Mouse (Mus musculus): ENCODE measurements around the gene Acadm.

The Acadm gene

GRCm38 (mm10) chr3:153944335-153944990 lies at the start of gene Acadm:
Acadm (minus strand) TSS chr3:153944632.
- ChIA-PET POLR2A (interaction anchor here (0.5 to 39.1 kb wide), 46 partner anchors 9 to 858 kb away, joined by 3 to 945 read pairs (median 4); partner anchors contain the start of genes Rabggtb (in 4 of the 4), Msh4 (in 3 of the 4), Cryz (in 2 of the 4) and Tyw3 (in 2 of the 4)), CTCF (interaction anchor here in 2 of 4 experiments (0.6 to 1.9 kb wide), 5 partner anchors 15 to 40 kb away, joined by 3 to 8 read pairs (median 5); partner anchors contain the start of gene Rabggtb (in 1 of the 2))

GRCm38 (mm10) chr3:153984428-153985340 lies 40.3 kb upstream of the Acadm start:
- ChIA-PET CTCF (interaction anchor here (0.5 to 4.7 kb wide), 36 partner anchors 11 to 576 kb away, joined by 3 to 40 read pairs (median 3); partner anchors contain the start of genes Slc44a5 (in 3 of the 4) and Acadm (in 1 of the 4)), POLR2A (interaction anchor here in 3 of 4 experiments (0.5 to 1.6 kb wide), 11 partner anchors 9 to 612 kb away, joined by 3 to 5 read pairs (median 3); partner anchors contain the start of genes Acadm (in 1 of the 3), Rabggtb (in 1 of the 3) and Tyw3 (in 1 of the 3))

- POLR2A ChIA-PET: no interaction called here
- CTCF ChIA-PET: no interaction called here
These were observed 36.2 kb upstream of the Acadm start for GRCm38 (mm10) chr3:153980611-153981010.

- CTCF ChIA-PET: no interaction called here
- POLR2A ChIA-PET: no interaction called here
These were observed 31.4 kb upstream of the Acadm start for GRCm38 (mm10) chr3:153975791-153976190.

GRCm38 (mm10) chr3:153975060-153975459 lies 30.6 kb upstream of the Acadm start:
- CTCF ChIA-PET: no interaction called here
- POLR2A ChIA-PET: no interaction called here

- CTCF ChIA-PET: interaction anchor here in 3 of 4 experiments (0.7 to 2.1 kb wide), 7 partner anchors 10 to 252 kb away, joined by 3 to 5 read pairs (median 3); no protein-coding TSS in a partner anchor
These were observed 29.7 kb upstream of the Acadm start for GRCm38 (mm10) chr3:153973949-153974760.

GRCm38 (mm10) chr3:153973171-153973948 lies 28.9 kb upstream of the Acadm start, which contains the start of gene Slc44a5:
Slc44a5 (plus strand) TSS chr3:153973436.
- CTCF ChIA-PET: interaction anchor here in 3 of 4 experiments (0.7 to 2.1 kb wide), 7 partner anchors 11 to 253 kb away, joined by 3 to 5 read pairs (median 3); no protein-coding TSS in a partner anchor
- POLR2A ChIA-PET: interaction anchor here in 2 of 4 experiments (0.9 to 1.7 kb wide), 5 partner anchors 10 to 604 kb away, joined by 3 to 6 read pairs (median 3); partner anchors contain the start of gene Rabggtb (in 1 of the 2)

More at GRCm38 (mm10) chr3:153973949-153974760, 29.7 kb upstream of the Acadm start:
- POLR2A ChIA-PET: interaction anchor here in 3 of 4 experiments (0.6 to 1.7 kb wide), 5 partner anchors 10 to 603 kb away, joined by 3 to 6 read pairs (median 3); partner anchors contain the start of gene Rabggtb (in 1 of the 3)

- POLR2A ChIA-PET: interaction anchor here in 1 of 4 experiments (2.1 kb wide), 1 partner anchor 24 kb away, joined by 6 read pairs; the partner anchor contains the start of gene Acadm
- CTCF ChIA-PET: interaction anchor here in 2 of 4 experiments (0.8 to 1.3 kb wide), 2 partner anchors 15 to 257 kb away, joined by 3 read pairs; no protein-coding TSS in a partner anchor
These were observed 25.0 kb upstream of the Acadm start for GRCm38 (mm10) chr3:153969451-153969850.

- POLR2A ChIA-PET: interaction anchor here in 1 of 4 experiments (2.1 kb wide), 1 partner anchor 24 kb away, joined by 6 read pairs; the partner anchor contains the start of gene Acadm
- CTCF ChIA-PET: interaction anchor here in 1 of 4 experiments (1.3 to 1.9 kb wide), 2 partner anchors 9 to 16 kb away, joined by 3 to 5 read pairs; no protein-coding TSS in a partner anchor
These were observed 24.1 kb upstream of the Acadm start for GRCm38 (mm10) chr3:153968549-153968948.

- CTCF ChIA-PET: interaction anchor here in 3 of 4 experiments (0.9 to 1.9 kb wide), 5 partner anchors 8 to 302 kb away, joined by 3 to 5 read pairs (median 3); no protein-coding TSS in a partner anchor
- POLR2A ChIA-PET: interaction anchor here in 2 of 4 experiments (1.0 to 1.2 kb wide), 3 partner anchors 23 to 219 kb away, joined by 3 to 4 read pairs (median 3); partner anchors contain the start of gene Acadm (in 2 of the 2)
These were observed 23.0 kb upstream of the Acadm start for GRCm38 (mm10) chr3:153967447-153967846.

- POLR2A ChIA-PET: interaction anchor here (0.6 to 3.1 kb wide), 8 partner anchors 14 to 255 kb away, joined by 3 to 11 read pairs (median 3); partner anchors contain the start of genes Acadm (in 2 of the 4) and Rabggtb (in 2 of the 4)
- CTCF ChIA-PET: interaction anchor here in 3 of 4 experiments (0.6 to 2.3 kb wide), 8 partner anchors 11 to 620 kb away, joined by 3 to 10 read pairs (median 3); no protein-coding TSS in a partner anchor
These were observed 17.4 kb upstream of the Acadm start for GRCm38 (mm10) chr3:153961632-153962389.

- POLR2A ChIA-PET: interaction anchor here in 2 of 4 experiments (0.6 to 3.1 kb wide), 5 partner anchors 13 to 255 kb away, joined by 3 to 11 read pairs (median 3); partner anchors contain the start of genes Acadm (in 1 of the 2) and Rabggtb (in 1 of the 2)
These were observed 16.5 kb upstream of the Acadm start for GRCm38 (mm10) chr3:153960884-153961283.

GRCm38 (mm10) chr3:153959731-153960207 lies 15.3 kb upstream of the Acadm start:
- ChIA-PET POLR2A (interaction anchor here in 3 of 4 experiments (0.7 to 3.1 kb wide), 5 partner anchors 15 to 265 kb away, joined by 3 to 11 read pairs (median 3); partner anchors contain the start of gene Acadm (in 2 of the 3)), CTCF (interaction anchor here (0.6 to 2.1 kb wide), 23 partner anchors 8 to 404 kb away, joined by 3 to 13 read pairs (median 3); partner anchors contain the start of genes Acadm (in 2 of the 4) and Rabggtb (in 1 of the 4))

More at GRCm38 (mm10) chr3:153960884-153961283, 16.5 kb upstream of the Acadm start:
- CTCF ChIA-PET: interaction anchor here in 3 of 4 experiments (0.6 to 2.3 kb wide), 6 partner anchors 14 to 627 kb away, joined by 3 to 10 read pairs (median 3); no protein-coding TSS in a partner anchor

GRCm38 (mm10) chr3:153959035-153959730 lies 14.8 kb upstream of the Acadm start:
- ChIA-PET POLR2A (interaction anchor here in 3 of 4 experiments (0.7 to 3.1 kb wide), 5 partner anchors 15 to 266 kb away, joined by 3 to 11 read pairs (median 3); partner anchors contain the start of gene Acadm (in 2 of the 3)), CTCF (interaction anchor here (0.6 to 2.1 kb wide), 25 partner anchors 8 to 404 kb away, joined by 3 to 13 read pairs (median 3); partner anchors contain the start of genes Acadm (in 2 of the 4) and Rabggtb (in 1 of the 4))

Data from embryonic stem cell, embryonic (primary cell).